Mouse (Mus musculus): Measurements from ENCODE around the gene Abcc5. TPM values are rescaled to one million over a fixed set of nuclear protein-coding genes. Genes with fewer than 3 reads are reported as not detected.

Abcc5 gene
- polyA plus RNA-seq (2014; fragmentation: Illumina TruSeq; extraction: RNeasy Lipid Tissue Mini Kit (QIAGEN cat#74804); ENCODE audit: low replicate concordance) = 18.2 TPM

GRCm38 (mm10) chr16:20425855-20426598, at the start of gene Abcc5:
TSS of gene Abcc5 (minus strand) at chr16:20426394.

GRCm38 (mm10) chr16:20325286-20325685, 100.9 kb downstream of the Abcc5 start, which contains the start of gene Cyp2ab1:
TSS of gene Cyp2ab1 (minus strand) at chr16:20325404.

DNA sequence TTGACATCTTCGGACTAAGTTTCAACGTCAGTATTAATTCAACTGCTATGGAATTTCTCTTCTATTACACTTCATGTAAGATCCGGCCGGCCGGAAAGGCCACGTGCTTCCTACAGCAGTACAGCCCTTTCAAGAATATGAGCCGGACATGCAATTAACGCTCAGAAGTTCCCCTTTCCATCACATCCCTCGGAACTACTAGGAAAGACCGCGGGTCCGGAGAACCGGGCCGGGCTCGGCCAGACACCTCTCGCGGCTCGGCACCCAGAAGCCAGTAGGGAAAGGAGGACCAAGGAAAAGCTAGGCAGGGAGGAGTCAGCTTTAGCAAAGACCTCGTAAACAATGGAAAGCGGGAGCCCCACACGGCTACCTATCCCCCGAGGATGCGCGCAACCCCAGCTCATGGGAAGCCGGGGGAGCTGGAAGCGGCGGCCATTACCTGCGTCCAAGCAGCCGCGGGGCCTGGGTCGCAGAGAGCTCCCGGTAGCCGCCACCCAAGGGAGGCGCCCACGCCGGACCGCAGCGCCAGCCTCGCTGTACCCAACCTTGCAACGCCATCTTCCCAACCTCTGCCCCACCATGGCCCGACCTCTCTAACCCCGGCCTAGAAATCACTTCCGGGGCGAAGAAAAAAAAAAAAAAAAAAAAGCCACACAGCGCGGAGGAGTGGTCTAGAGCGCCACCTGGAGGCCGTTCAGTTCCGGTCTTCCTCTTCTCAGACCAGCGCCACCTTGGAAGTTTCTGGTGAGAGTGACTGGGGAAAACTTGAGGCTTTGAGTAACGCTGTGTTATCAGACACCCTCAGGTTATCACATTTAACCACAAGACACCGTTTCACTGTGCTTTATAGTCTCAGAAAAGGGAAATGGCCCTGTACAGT, 124.2 kb downstream of the Abcc5 start, which contains the start of gene Parl:
Gene Parl, minus strand, starts transcription at position 618 of the 880 bp plus-strand sequence.

Other genes starting within 250 kb of the Abcc5 start
- gene Map6d1, start 185.0 kb downstream of the Abcc5 start, polyA plus RNA-seq (2014; fragmentation: Illumina TruSeq; extraction: RNeasy Lipid Tissue Mini Kit (QIAGEN cat#74804); ENCODE audit: low replicate concordance) = not detected
- gene Parl, start 124.0 kb downstream of the Abcc5 start, polyA plus RNA-seq (2014; fragmentation: Illumina TruSeq; extraction: RNeasy Lipid Tissue Mini Kit (QIAGEN cat#74804); ENCODE audit: low replicate concordance) = 48.7 TPM
- 0.15 TPM for gene Cyp2ab1, start 101.0 kb downstream of the Abcc5 start, polyA plus RNA-seq (2014; fragmentation: Illumina TruSeq; extraction: RNeasy Lipid Tissue Mini Kit (QIAGEN cat#74804); ENCODE audit: low replicate concordance)
- 4.0 TPM for gene Eif2b5, start 72.4 kb upstream of the Abcc5 start, polyA plus RNA-seq (2014; fragmentation: Illumina TruSeq; extraction: RNeasy Lipid Tissue Mini Kit (QIAGEN cat#74804); ENCODE audit: low replicate concordance)
- 16.9 TPM for gene Dvl3, start 90.6 kb upstream of the Abcc5 start, polyA plus RNA-seq (2014; fragmentation: Illumina TruSeq; extraction: RNeasy Lipid Tissue Mini Kit (QIAGEN cat#74804); ENCODE audit: low replicate concordance)
- 90.7 TPM for gene Ap2m1, start 109.1 kb upstream of the Abcc5 start, polyA plus RNA-seq (2014; fragmentation: Illumina TruSeq; extraction: RNeasy Lipid Tissue Mini Kit (QIAGEN cat#74804); ENCODE audit: low replicate concordance)
- gene Abcf3, start 122.2 kb upstream of the Abcc5 start, polyA plus RNA-seq (2014; fragmentation: Illumina TruSeq; extraction: RNeasy Lipid Tissue Mini Kit (QIAGEN cat#74804); ENCODE audit: low replicate concordance) = 6.6 TPM
- 0.41 TPM for gene Vwa5b2, start 163.1 kb upstream of the Abcc5 start, polyA plus RNA-seq (2014; fragmentation: Illumina TruSeq; extraction: RNeasy Lipid Tissue Mini Kit (QIAGEN cat#74804); ENCODE audit: low replicate concordance)
- gene Eef1akmt4, start 185.2 kb upstream of the Abcc5 start, polyA plus RNA-seq (2014; fragmentation: Illumina TruSeq; extraction: RNeasy Lipid Tissue Mini Kit (QIAGEN cat#74804); ENCODE audit: low replicate concordance) = not detected
- not detected for gene Gm49333, start 185.2 kb upstream of the Abcc5 start, polyA plus RNA-seq (2014; fragmentation: Illumina TruSeq; extraction: RNeasy Lipid Tissue Mini Kit (QIAGEN cat#74804); ENCODE audit: low replicate concordance)
- 2.8 TPM for gene Alg3, start 185.3 kb upstream of the Abcc5 start, polyA plus RNA-seq (2014; fragmentation: Illumina TruSeq; extraction: RNeasy Lipid Tissue Mini Kit (QIAGEN cat#74804); ENCODE audit: low replicate concordance)
- not detected for gene Camk2n2, start 194.9 kb upstream of the Abcc5 start, polyA plus RNA-seq (2014; fragmentation: Illumina TruSeq; extraction: RNeasy Lipid Tissue Mini Kit (QIAGEN cat#74804); ENCODE audit: low replicate concordance)
- gene Ece2, start 203.4 kb upstream of the Abcc5 start, polyA plus RNA-seq (2014; fragmentation: Illumina TruSeq; extraction: RNeasy Lipid Tissue Mini Kit (QIAGEN cat#74804); ENCODE audit: low replicate concordance) = not detected
- gene Psmd2, start 225.3 kb upstream of the Abcc5 start, polyA plus RNA-seq (2014; fragmentation: Illumina TruSeq; extraction: RNeasy Lipid Tissue Mini Kit (QIAGEN cat#74804); ENCODE audit: low replicate concordance) = 40.4 TPM
- gene Eif4g1, start 241.9 kb upstream of the Abcc5 start, polyA plus RNA-seq (2014; fragmentation: Illumina TruSeq; extraction: RNeasy Lipid Tissue Mini Kit (QIAGEN cat#74804); ENCODE audit: low replicate concordance) = 95.9 TPM

Data from small intestine, adult 10 weeks (tissue).